Mouse (Mus musculus) adrenal gland, postnatal 14 days (tissue): ENCODE results near the gene Pwwp2b. TPM values are rescaled to one million over a fixed set of nuclear protein-coding genes. Genes with fewer than 3 reads are reported as not detected.
A peak's percentile ranks its signal among the peaks of the same experiment; 100 is the strongest.

Experiments
- DNase-seq: peaks from one replicate; pipeline ENCODE4 v3.0.0; 2021; ENCODE audit warnings: mixed read lengths
- total RNA-seq: library from RNA; stranded (reverse); gene quantifications from 2 replicates; pipeline ENCODE4 v1.2.3, GENCODE M21; 2021

Pwwp2b gene
- total RNA-seq, 1 experiment from 2014 or later = 11.2 TPM

- DNase-seq = no peak
Measured at GRCm38 (mm10) chr7:139257752-139258542, 9.7 kb downstream of the Pwwp2b start.

- DNase-seq = no peak
Measured at GRCm38 (mm10) chr7:139264337-139264736, 16.1 kb downstream of the Pwwp2b start.

- no peak for DNase-seq
Measured at GRCm38 (mm10) chr7:139265634-139266033, 17.4 kb downstream of the Pwwp2b start.

- DNase-seq = no peak
Measured at GRCm38 (mm10) chr7:139266431-139266830, 18.1 kb downstream of the Pwwp2b start.

GRCm38 (mm10) chr7:139266886-139267870 lies 18.9 kb downstream of the Pwwp2b start:
- peak; percentile 83 for DNase-seq

- DNase-seq = no peak
Measured at GRCm38 (mm10) chr7:139270738-139271137, 22.5 kb downstream of the Pwwp2b start.

GRCm38 (mm10) chr7:139271871-139272270 lies 23.6 kb downstream of the Pwwp2b start:
- no peak for DNase-seq

- DNase-seq = peak; percentile 49
Measured at GRCm38 (mm10) chr7:139272639-139273396, 24.5 kb downstream of the Pwwp2b start.

GRCm38 (mm10) chr7:139273397-139273719 lies 25.1 kb downstream of the Pwwp2b start:
- peak; percentile 76 for DNase-seq

GRCm38 (mm10) chr7:139275586-139275985 lies 27.3 kb downstream of the Pwwp2b start:
- DNase-seq = no peak

- DNase-seq = no peak
Measured at GRCm38 (mm10) chr7:139276150-139276549, 27.9 kb downstream of the Pwwp2b start.

GRCm38 (mm10) chr7:139277536-139277935 lies 29.3 kb downstream of the Pwwp2b start:
- no peak for DNase-seq

GRCm38 (mm10) chr7:139279571-139279970 lies 31.3 kb downstream of the Pwwp2b start:
- no peak for DNase-seq

- DNase-seq = no peak
Measured at GRCm38 (mm10) chr7:139280044-139280443, 31.8 kb downstream of the Pwwp2b start.

- DNase-seq = peak; percentile 35
Measured at GRCm38 (mm10) chr7:139281195-139281594, 32.9 kb downstream of the Pwwp2b start.

- DNase-seq = no peak
Measured at GRCm38 (mm10) chr7:139282037-139282436, 33.8 kb downstream of the Pwwp2b start.

- DNase-seq = no peak
Measured at GRCm38 (mm10) chr7:139285295-139285943, 37.1 kb downstream of the Pwwp2b start.

- peak; percentile 37 for DNase-seq
Measured at GRCm38 (mm10) chr7:139288540-139288939, 40.3 kb downstream of the Pwwp2b start.

- DNase-seq = no peak
Measured at GRCm38 (mm10) chr7:139293350-139293749, 45.1 kb downstream of the Pwwp2b start.

GRCm38 (mm10) chr7:139294076-139294475 lies 45.8 kb downstream of the Pwwp2b start:
- DNase-seq = no peak

GRCm38 (mm10) chr7:139295653-139296052 lies 47.4 kb downstream of the Pwwp2b start:
- DNase-seq = no peak
